Mouse (Mus musculus) heart, adult 10 weeks (tissue): ENCODE data around the gene Fuca1. TPM values are rescaled to one million over a fixed set of nuclear protein-coding genes. Genes with fewer than 3 reads are reported as not detected.

Experiments
- polyA plus RNA-seq: library from polyadenylated mRNA; stranded (reverse); fragments of 350-450 nt; fragmentation: Illumina TruSeq; extraction: RNeasy Lipid Tissue Mini Kit (QIAGEN cat#74804); gene quantifications from one replicate; pipeline ENCODE4 v1.2.3, GENCODE M21; 2014; ENCODE audit warnings: low read depth, low replicate concordance

Fuca1 gene
- polyA plus RNA-seq, result 40.8 TPM

GRCm38 (mm10) chr4:135920304-135921241, at the start of gene Fuca1:
Fuca1 (plus strand) TSS chr4:135920735.

GRCm38 (mm10) chr4:135873526-135874202, 46.9 kb upstream of the Fuca1 start, which contains the start of gene Pnrc2:
Pnrc2 (minus strand) TSS chr4:135873850.

GRCm38 (mm10) chr4:135895071-135895571, 25.4 kb upstream of the Fuca1 start, which contains the start of gene Cnr2:
Cnr2 (plus strand) TSS chr4:135895394.

GRCm38 (mm10) chr4:135946278-135946658, 25.7 kb downstream of the Fuca1 start, which contains the start of gene Hmgcl:
Hmgcl (plus strand) TSS chr4:135946448.

GRCm38 (mm10) chr4:135963457-135964193, 43.1 kb downstream of the Fuca1 start, which contains the start of gene Gale:
Gale (plus strand) TSS chr4:135963727.

GRCm38 (mm10) chr4:135972556-135972906, 52.0 kb downstream of the Fuca1 start, which contains the start of gene Lypla2:
Lypla2 (minus strand) TSS chr4:135972626.

GRCm38 (mm10) chr4:135986943-135987710, 66.6 kb downstream of the Fuca1 start, which contains the start of gene Pithd1:
Pithd1 (minus strand) TSS chr4:135987264.

Other genes with a start within 250 kb of the Fuca1 start
- gene Ifnlr1, start 234.4 kb upstream of the Fuca1 start, polyA plus RNA-seq, result 2.0 TPM
- 0.24 TPM for gene Il22ra1, start 192.6 kb upstream of the Fuca1 start, polyA plus RNA-seq
- 3.5 TPM for gene Myom3, start 161.0 kb upstream of the Fuca1 start, polyA plus RNA-seq
- gene Srsf10, start 65.0 kb upstream of the Fuca1 start, polyA plus RNA-seq, result 60.1 TPM
- 86.5 TPM for gene Pnrc2, start 46.9 kb upstream of the Fuca1 start, polyA plus RNA-seq
- 0.10 TPM for gene Cnr2, start 25.3 kb upstream of the Fuca1 start, polyA plus RNA-seq
- gene Hmgcl, start 25.7 kb downstream of the Fuca1 start, polyA plus RNA-seq, result 76.1 TPM
- 3.1 TPM for gene Gale, start 43.0 kb downstream of the Fuca1 start, polyA plus RNA-seq
- gene Lypla2, start 51.9 kb downstream of the Fuca1 start, polyA plus RNA-seq, result 44.9 TPM
- gene Pithd1, start 66.5 kb downstream of the Fuca1 start, polyA plus RNA-seq, result 22.3 TPM
- gene Eloa, start 101.0 kb downstream of the Fuca1 start, polyA plus RNA-seq, result 23.9 TPM
- gene Rpl11, start 132.7 kb downstream of the Fuca1 start, polyA plus RNA-seq, result 578 TPM
- gene Id3, start 222.8 kb downstream of the Fuca1 start, polyA plus RNA-seq, result 91.9 TPM